Mouse (Mus musculus) neural tube, embryonic 14.5 days (tissue): ENCODE data around the gene Furin. TPM values are rescaled to one million over a fixed set of nuclear protein-coding genes. Genes with fewer than 3 reads are reported as not detected.

ENCODE experiments used
- ATAC-seq: fragments of 200-750 bp; cut with Nextera tagmentation; 2 replicates; pipeline ENCODE4 v1.8.0; 2017; ENCODE audit warnings: low read depth, mild to moderate bottlenecking, moderate TSS enrichment, moderate library complexity
- H3K27ac ChIP-seq: fragments of 300-500 bp; sonication (generic); 2 replicates; pipeline ENCODE4 v1.5.1; 2014; ENCODE audit warnings: low read depth, mild to moderate bottlenecking, control low read depth, low read length, moderate library complexity, mixed read lengths
- H3K27me3 ChIP-seq: fragments of 300-500 bp; sonication (generic); 2 replicates; pipeline ENCODE4 v1.6.1; 2014; ENCODE audit warnings: low read length; ENCODE audit not compliant: control insufficient read depth, insufficient read depth
- H3K36me3 ChIP-seq: fragments of 300-500 bp; sonication (generic); 2 replicates; pipeline ENCODE4 v1.6.1; 2014; ENCODE audit warnings: low read length, mixed read lengths; ENCODE audit not compliant: control insufficient read depth, insufficient read depth
- H3K4me1 ChIP-seq: fragments of 300-500 bp; sonication (generic); 2 replicates; pipeline ENCODE4 v1.6.1; 2014; ENCODE audit warnings: low read length; ENCODE audit not compliant: control insufficient read depth, insufficient read depth
- H3K4me2 ChIP-seq: fragments of 300-500 bp; sonication (generic); 2 replicates; pipeline ENCODE4 v1.6.1; 2014; ENCODE audit warnings: mild to moderate bottlenecking, low read depth, low read length, control low read depth
- H3K4me3 ChIP-seq: fragments of 300-500 bp; sonication (generic); 2 replicates; pipeline ENCODE4 v1.5.1; 2014; ENCODE audit warnings: low read depth, low read length, control low read depth, mixed read lengths
- H3K9ac ChIP-seq: fragments of 300-500 bp; sonication (generic); replicated peaks from 2 replicates; pipeline ENCODE4 v1.6.1; 2014; ENCODE audit warnings: low read depth, mild to moderate bottlenecking, control low read depth, low read length, mixed read lengths
- H3K9me3 ChIP-seq: fragments of 300-500 bp; sonication (generic); 2 replicates; pipeline ENCODE4 v1.6.1; 2016; ENCODE audit warnings: low read length; ENCODE audit not compliant: control insufficient read depth
- WGBS: fragments of 180-500 bp; shearing (Covaris S2); extraction: QIAGEN DNeasy Blood & Tissue Kit; methylation state at CpG from one replicate; pipeline ENCODE4 v1.1.7; 2014; 5-methylcytosine and 5-hydroxymethylcytosine counted together
- polyA plus RNA-seq: library from polyadenylated mRNA; unstranded; fragments of >200 nt; fragmentation: Nextera tagmentation; extraction: Ambion mirVana; gene quantifications from 2 replicates; pipeline ENCODE4 v1.2.1, GENCODE M21; 2014

The Furin gene
- 5.3 TPM in 2 replicates for polyA plus RNA-seq

GRCm38 (mm10) chr7:80405188-80405695, at the start of gene Furin:
Gene Furin, minus strand, starts transcription at chr7:80405436.
- no peaks in the 10 kb centered on the region for H3K9me3 ChIP-seq
- ATAC-seq, result no peak
- H3K27me3 ChIP-seq, result no peaks in the 10 kb centered on the region; the same call in 1 of the 2 replicates
- peaks cover 13% of the 10 kb centered on the region for H3K4me1 ChIP-seq
- no peak within 1 kb of the TSS for H3K27ac ChIP-seq
- H3K9ac ChIP-seq, result no peak within 1 kb of the TSS
- 69% methylated on average over 9 of the region's 9 CpGs for WGBS
- no peak within 1 kb of the TSS for H3K4me2 ChIP-seq
- no peak within 1 kb of the TSS for H3K4me3 ChIP-seq
- H3K36me3 ChIP-seq, result no peaks in the 10 kb centered on the region

- H3K4me2 ChIP-seq, result no peak overlapping the region
- H3K27me3 ChIP-seq, result no peaks in the 10 kb centered on the region
- no peak for ATAC-seq
- H3K27ac ChIP-seq, result no peak overlapping the region
- 0 out of 2 replicates have a peak, but pooled peaks cover 2% of the 10 kb centered on the region for H3K4me1 ChIP-seq
- 88% methylated on average over 2 of the region's 2 CpGs for WGBS
- no peak overlapping the region for H3K9ac ChIP-seq
- no peak overlapping the region for H3K4me3 ChIP-seq
- no peaks in the 10 kb centered on the region for H3K9me3 ChIP-seq
- no peaks in the 10 kb centered on the region for H3K36me3 ChIP-seq
Observed at GRCm38 (mm10) chr7:80454786-80455185, 49.5 kb upstream of the Furin start.

- Histone ChIP-seq H3K4me3 (no peak overlapping the region), H3K4me2 (no peak overlapping the region), H3K9ac (no peak overlapping the region), H3K27me3 (no peaks in the 10 kb centered on the region), H3K9me3 (no peaks in the 10 kb centered on the region), H3K4me1 (0 out of 2 replicates have a peak, but pooled peaks cover 2% of the 10 kb centered on the region), H3K27ac (no peak overlapping the region), H3K36me3 (no peaks in the 10 kb centered on the region)
- ATAC-seq, result no peak
- 95% methylated on average over 5 of the region's 5 CpGs for WGBS
Observed at GRCm38 (mm10) chr7:80453997-80454396, 48.8 kb upstream of the Furin start.

- 93% methylated on average over 3 of the region's 3 CpGs for WGBS
- no peak for ATAC-seq
- H3K9me3 ChIP-seq, result no peaks in the 10 kb centered on the region
- H3K27ac ChIP-seq, result no peak overlapping the region
- H3K9ac ChIP-seq, result no peak overlapping the region
- 0 out of 2 replicates have a peak, but pooled peaks cover 2% of the 10 kb centered on the region for H3K4me1 ChIP-seq
- no peak overlapping the region for H3K4me2 ChIP-seq
- H3K27me3 ChIP-seq, result no peaks in the 10 kb centered on the region
- H3K36me3 ChIP-seq, result no peaks in the 10 kb centered on the region
- H3K4me3 ChIP-seq, result no peak overlapping the region
Observed at GRCm38 (mm10) chr7:80453121-80453520, 47.9 kb upstream of the Furin start.

- ATAC-seq, result no peak
- Histone ChIP-seq H3K4me3 (no peak overlapping the region), H3K27ac (no peak overlapping the region), H3K9me3 (no peaks in the 10 kb centered on the region), H3K4me2 (no peak overlapping the region), H3K9ac (no peak overlapping the region), H3K27me3 (no peaks in the 10 kb centered on the region), H3K4me1 (no peaks in the 10 kb centered on the region), H3K36me3 (no peaks in the 10 kb centered on the region)
- WGBS, result 96% methylated on average over 5 of the region's 5 CpGs
Observed at GRCm38 (mm10) chr7:80452241-80452640, 47.0 kb upstream of the Furin start.

GRCm38 (mm10) chr7:80451550-80452232, 46.5 kb upstream of the Furin start:
- Histone ChIP-seq H3K36me3 (no peaks in the 10 kb centered on the region), H3K27ac (no peak overlapping the region), H3K4me2 (no peak overlapping the region), H3K9me3 (no peaks in the 10 kb centered on the region), H3K4me3 (no peak overlapping the region), H3K4me1 (no peaks in the 10 kb centered on the region), H3K9ac (no peak overlapping the region), H3K27me3 (no peaks in the 10 kb centered on the region)
- no peak for ATAC-seq
- WGBS, result 89% methylated on average over 3 of the region's 3 CpGs

GRCm38 (mm10) chr7:80450354-80450753, 45.1 kb upstream of the Furin start:
- Histone ChIP-seq H3K27me3 (no peaks in the 10 kb centered on the region), H3K36me3 (no peaks in the 10 kb centered on the region), H3K4me1 (no peaks in the 10 kb centered on the region), H3K4me2 (no peak overlapping the region), H3K27ac (no peak overlapping the region), H3K9me3 (no peaks in the 10 kb centered on the region), H3K4me3 (no peak overlapping the region), H3K9ac (no peak overlapping the region)
- no peak for ATAC-seq
- 74% methylated on average over 4 of the region's 4 CpGs for WGBS

GRCm38 (mm10) chr7:80449620-80450091, 44.4 kb upstream of the Furin start:
- no peak for ATAC-seq
- Histone ChIP-seq H3K4me3 (no peak overlapping the region), H3K9me3 (no peaks in the 10 kb centered on the region), H3K9ac (no peak overlapping the region), H3K4me1 (no peaks in the 10 kb centered on the region), H3K27me3 (no peaks in the 10 kb centered on the region), H3K27ac (no peak overlapping the region), H3K4me2 (no peak overlapping the region), H3K36me3 (no peaks in the 10 kb centered on the region)
- WGBS, result 86% methylated on average over 6 of the region's 6 CpGs

GRCm38 (mm10) chr7:80447336-80447735, 42.1 kb upstream of the Furin start:
- 94% methylated on average over 8 of the region's 8 CpGs for WGBS
- H3K4me3 ChIP-seq, result no peak overlapping the region
- no peak overlapping the region for H3K4me2 ChIP-seq
- no peaks in the 10 kb centered on the region for H3K9me3 ChIP-seq
- H3K27me3 ChIP-seq, result no peaks in the 10 kb centered on the region
- ATAC-seq, result no peak
- H3K36me3 ChIP-seq, result no peaks in the 10 kb centered on the region
- H3K4me1 ChIP-seq, result no peaks in the 10 kb centered on the region
- H3K9ac ChIP-seq, result no peak overlapping the region
- H3K27ac ChIP-seq, result no peak overlapping the region
